ENCODE assay signal across 8 mouse cellular contexts in the genomic region with DNA sequence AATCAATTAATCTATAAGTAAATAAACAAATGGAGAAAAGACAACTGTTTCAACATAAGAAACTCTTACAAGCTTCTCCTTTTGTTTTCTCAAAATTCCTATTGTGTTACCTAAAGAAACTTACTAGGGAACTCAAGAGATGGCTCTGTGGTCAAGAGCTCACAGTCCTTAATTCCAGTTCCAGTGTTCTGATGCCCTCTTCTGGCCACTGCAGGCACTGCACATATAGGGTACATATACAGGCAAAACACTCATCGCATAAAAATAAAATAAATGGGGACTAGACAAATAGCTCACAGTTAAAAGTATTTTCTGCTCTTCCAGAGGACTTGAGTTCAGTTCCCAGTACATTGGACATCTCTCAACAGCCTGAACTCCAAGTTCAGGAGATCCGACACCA. TPM values are rescaled to one million over a fixed set of nuclear protein-coding genes. Genes with fewer than 3 reads are reported as not detected.
A peak's percentile ranks its signal among the peaks of the same experiment; 100 is the strongest.
DNase-seq lines count a peak whose midpoint lies in the region; ATAC-seq lines count a peak whose summit lies in the region.

No protein-coding gene starts in this region.

- H3K36me3 ChIP-seq in midbrain, embryonic 14.5 days (ENCODE audit: control insufficient read depth, insufficient read depth, low read length) = peaks cover 21% of the 10 kb centered on the region
- peaks cover 4% of the 10 kb centered on the region for H3K36me3 ChIP-seq in midbrain, embryonic 16.5 days (ENCODE audit: control insufficient read depth, insufficient read depth, low read length)
- H3K36me3 ChIP-seq in liver, embryonic 13.5 days = peaks cover 24% of the 10 kb centered on the region

- H3K27me3 ChIP-seq in midbrain, embryonic 14.5 days (ENCODE audit: control insufficient read depth, insufficient read depth, low read length) = no peaks in the 10 kb centered on the region
- no peaks in the 10 kb centered on the region for H3K27me3 ChIP-seq in midbrain, embryonic 16.5 days (ENCODE audit: control insufficient read depth, insufficient read depth, low read depth, low read length)
- peaks cover 18% of the 10 kb centered on the region for H3K27me3 ChIP-seq in liver, embryonic 13.5 days

- H3K27ac ChIP-seq in midbrain, embryonic 14.5 days (replicated peaks; ENCODE audit: low read depth, low read length) = no peak overlapping the region
- no peak overlapping the region for H3K27ac ChIP-seq in midbrain, embryonic 16.5 days (ENCODE audit: low read length)
- no peak overlapping the region for H3K27ac ChIP-seq in liver, embryonic 13.5 days

- no peak for ATAC-seq in midbrain, embryonic 14.5 days (ENCODE audit: low FRiP score, low TSS enrichment)
- no peak for ATAC-seq in midbrain, embryonic 16.5 days
- ATAC-seq in liver, embryonic 13.5 days (ENCODE audit: low read depth) = no peak

- H3K9me3 ChIP-seq in midbrain, embryonic 14.5 days (ENCODE audit: control insufficient read depth, low read length) = no peaks in the 10 kb centered on the region
- no peaks in the 10 kb centered on the region for H3K9me3 ChIP-seq in midbrain, embryonic 16.5 days (replicated peaks; ENCODE audit: control insufficient read depth, low read length, poor library complexity, severe bottlenecking)
- no peaks in the 10 kb centered on the region for H3K9me3 ChIP-seq in liver, embryonic 13.5 days (replicated peaks)

- H3K4me2 ChIP-seq in midbrain, embryonic 14.5 days (ENCODE audit: low read length) = no peak overlapping the region
- H3K4me2 ChIP-seq in midbrain, embryonic 16.5 days (ENCODE audit: low read length) = no peak overlapping the region
- no peak overlapping the region for H3K4me2 ChIP-seq in liver, embryonic 13.5 days

- peak; percentile 54 for DNase-seq in adrenal gland, postnatal 14 days
- DNase-seq in adrenal gland, postnatal 36 days = no peak
- peak; percentile 31 for DNase-seq in midbrain, embryonic 14.5 days
- peak; percentile 55 for DNase-seq in cerebellum, adult 9-10 months
- peak; percentile 40 for DNase-seq in liver, embryonic 13.5 days
- DNase-seq in thymus, postnatal 25 days = peak; percentile 36
- no peak for DNase-seq in urinary bladder, postnatal 10 days (ENCODE audit: low spot score)

- H3K4me1 ChIP-seq in midbrain, embryonic 14.5 days (ENCODE audit: control insufficient read depth, insufficient read depth, low read length) = peaks cover 5% of the 10 kb centered on the region; the same call in 1 of the 2 replicates
- H3K4me1 ChIP-seq in midbrain, embryonic 16.5 days (ENCODE audit: control insufficient read depth, insufficient read depth, low read length) = peaks cover 12% of the 10 kb centered on the region
- H3K4me1 ChIP-seq in liver, embryonic 13.5 days (replicated peaks) = peaks cover 29% of the 10 kb centered on the region

- no peak overlapping the region for H3K4me3 ChIP-seq in midbrain, embryonic 14.5 days (replicated peaks; ENCODE audit: low read depth, low read length)
- H3K4me3 ChIP-seq in midbrain, embryonic 16.5 days (ENCODE audit: low read depth, low read length) = no peak overlapping the region
- H3K4me3 ChIP-seq in liver, embryonic 13.5 days (replicated peaks) = no peak overlapping the region

- WGBS in midbrain, embryonic 14.5 days = 66% methylated on average over 2 of the region's 2 CpGs
- 67% methylated on average over 2 of the region's 2 CpGs for WGBS in midbrain, embryonic 16.5 days
- 61% methylated on average over 2 of the region's 2 CpGs for WGBS in liver, embryonic 13.5 days (ENCODE audit: insufficient replicate concordance)

- no peak overlapping the region for H3K9ac ChIP-seq in midbrain, embryonic 14.5 days (replicated peaks; ENCODE audit: low read length)
- H3K9ac ChIP-seq in midbrain, embryonic 16.5 days (ENCODE audit: low read depth, low read length) = no peak overlapping the region
- H3K9ac ChIP-seq in liver, embryonic 13.5 days = no peak overlapping the region

RNA-seq across cellular contexts. Expression of a gene that starts 0.9 kb away (rescaled TPM):
- 43.1 and 46.0 TPM in 2 replicates for total RNA-seq in adrenal gland, postnatal 14 days (2021)
- 10 to 100 TPM; 44.6 to 45.3 TPM for total RNA-seq in adrenal gland, postnatal 36 days (2021)
- 70.0 and 75.8 TPM in 2 replicates for polyA plus RNA-seq in midbrain, embryonic 14.5 days (2014; fragmentation: Nextera tagmentation; extraction: Ambion mirVana)
- 70.7 and 71.4 TPM in 2 replicates for polyA plus RNA-seq in midbrain, embryonic 16.5 days (2015; fragmentation: Nextera tagmentation; extraction: Ambion mirVana)
- 67.2 and 84.2 TPM in 2 replicates for polyA plus RNA-seq in liver, embryonic 13.5 days (2015; fragmentation: Nextera tagmentation; extraction: Ambion mirVana)

RNA-seq across cellular contexts. Expression of a gene that starts 9.2 kb away (rescaled TPM):
- 94.0 and 114 TPM in 2 replicates for total RNA-seq in adrenal gland, postnatal 14 days (2021)
- total RNA-seq in adrenal gland, postnatal 36 days (2021) = 100 to 1,000 TPM; 120 to 149 TPM
- 499 and 519 TPM in 2 replicates for polyA plus RNA-seq in midbrain, embryonic 14.5 days (2014; fragmentation: Nextera tagmentation; extraction: Ambion mirVana)
- 515 and 516 TPM in 2 replicates for polyA plus RNA-seq in midbrain, embryonic 16.5 days (2015; fragmentation: Nextera tagmentation; extraction: Ambion mirVana)
- polyA plus RNA-seq in liver, embryonic 13.5 days (2015; fragmentation: Nextera tagmentation; extraction: Ambion mirVana) = 201 and 248 TPM in 2 replicates

Comparison
In these comparisons a context has a peak if more than half of its experiments do, and no peak if none do; other contexts are left out.
1. DNase-seq: peak in adrenal gland, postnatal 14 days (single experiment), midbrain, embryonic 14.5 days (single experiment), cerebellum, adult 9-10 months (single experiment), liver, embryonic 13.5 days (single experiment) and thymus, postnatal 25 days (single experiment); none in adrenal gland, postnatal 36 days (0 of 2) and urinary bladder, postnatal 10 days (single experiment).